Mouse (Mus musculus) c-Kit-positive CD71-negative TER-119-negative erythroid progenitor cells, embryonic 14.5 days (primary cell): ENCODE measurements around the gene Dcaf6.
"Not testable (repeated sequence)": the region's sequence is repeated elsewhere in the genome, so short reads cannot be mapped to it uniquely, and the experiment has no call there.

ENCODE experiments used
- DNase-seq: peaks from one replicate; pipeline ENCODE4 v3.0.0-alpha.2; 2013; ENCODE audit warnings: low read depth

Dcaf6 gene

DNA sequence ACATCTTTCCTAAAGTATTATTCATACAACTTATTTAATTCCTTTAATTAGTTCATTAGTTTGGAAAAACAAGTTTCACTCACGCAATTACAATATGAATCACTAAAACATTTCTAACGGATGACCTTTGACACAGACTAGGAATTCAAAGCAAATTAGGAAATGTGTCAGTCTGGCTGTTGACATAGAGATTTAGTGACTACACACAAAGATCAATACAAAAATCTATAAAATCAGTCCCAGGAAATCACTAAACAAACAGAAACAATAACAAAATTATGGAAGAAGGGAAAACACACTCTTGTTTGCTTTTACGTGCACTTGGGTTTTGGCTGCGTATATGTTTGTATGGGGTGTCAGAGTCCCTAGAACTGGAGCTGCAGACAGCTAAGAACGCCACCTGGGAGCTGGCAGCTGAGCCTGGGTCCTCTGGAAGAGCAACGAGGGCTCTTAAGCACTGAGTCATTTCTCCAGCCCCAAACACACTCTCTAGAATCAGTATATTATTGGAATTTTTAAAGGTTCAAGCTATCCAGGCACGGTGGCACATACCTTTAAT, 38.8 kb downstream of the Dcaf6 start:
- DNase-seq, result no peak

DNA sequence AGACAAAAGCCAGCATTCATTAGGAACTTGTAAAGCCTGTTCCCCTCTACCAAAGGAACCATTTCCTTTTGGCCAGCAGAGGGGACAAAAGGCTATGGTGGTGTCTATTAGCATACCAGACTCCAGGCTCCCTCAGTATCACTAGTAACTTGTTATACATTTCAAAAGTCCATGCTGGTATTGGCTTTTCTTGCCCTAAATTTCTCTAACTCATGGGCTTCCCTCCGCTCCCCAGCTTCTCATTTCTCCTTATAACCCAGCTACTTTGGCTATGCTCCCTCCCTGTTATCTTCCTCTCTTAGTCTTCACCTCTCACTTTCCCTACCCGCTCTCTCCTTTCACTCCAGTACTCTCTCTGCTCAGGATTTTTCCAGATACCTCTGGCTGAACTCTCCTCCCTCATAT, 63.9 kb downstream of the Dcaf6 start:
- no peak for DNase-seq

DNA sequence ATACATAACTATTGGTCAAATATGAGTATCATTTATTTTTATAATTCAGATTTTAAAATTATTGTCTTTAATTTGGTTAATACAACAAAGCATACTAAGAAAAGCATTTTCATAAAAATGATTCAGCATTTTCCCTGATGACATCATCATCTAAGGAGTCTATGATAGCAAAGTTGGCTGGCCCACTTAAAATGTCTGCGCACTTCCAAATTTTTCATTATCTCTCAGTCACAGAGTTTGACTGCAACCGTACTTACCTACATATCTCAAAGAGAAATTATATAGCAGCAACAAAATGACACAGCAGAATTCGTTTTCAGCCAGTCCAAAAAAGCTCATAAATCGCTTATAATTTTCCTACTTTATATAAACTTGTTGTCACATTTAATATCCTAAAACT, 64.3 kb downstream of the Dcaf6 start:
- DNase-seq, result no peak

DNA sequence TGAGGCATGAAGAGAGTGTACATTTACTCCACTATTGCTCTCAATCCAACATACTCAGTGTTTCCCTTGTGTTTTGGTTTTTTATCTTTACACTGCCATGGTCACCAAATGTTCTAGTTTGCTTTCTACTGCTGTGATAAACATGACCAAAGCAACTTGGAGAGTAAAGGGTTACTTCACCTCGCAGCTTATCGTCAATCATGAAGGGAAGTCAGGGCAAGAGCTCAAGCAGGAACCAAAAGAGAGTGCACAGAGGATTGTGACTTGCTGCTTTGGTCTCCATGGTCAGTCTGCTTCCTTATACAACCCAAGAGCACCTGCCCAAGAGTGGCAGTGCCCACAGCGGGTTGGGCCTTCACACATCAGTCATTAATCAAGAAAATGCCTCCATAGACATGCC, 65.4 kb downstream of the Dcaf6 start:
- DNase-seq, result no peak

DNA sequence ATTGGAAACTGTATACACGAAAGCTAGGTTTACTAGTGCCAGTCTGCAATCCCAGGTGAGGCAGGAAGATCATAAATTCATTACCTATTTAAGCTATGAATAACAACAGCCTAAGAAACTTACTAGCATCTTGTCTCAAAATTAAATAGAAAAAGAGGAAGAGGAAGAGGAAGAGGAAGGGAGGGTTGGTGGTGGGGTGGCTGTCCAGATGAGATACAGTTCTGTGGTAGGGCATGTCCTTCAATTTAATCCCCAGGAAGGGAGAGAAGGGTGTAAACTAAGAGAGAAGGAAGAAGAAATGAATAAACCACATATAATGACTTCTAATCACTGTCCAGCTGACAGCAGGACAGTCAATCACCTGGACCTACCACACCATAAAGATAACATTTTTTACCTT, 67.2 kb downstream of the Dcaf6 start:
- no peak for DNase-seq

DNA sequence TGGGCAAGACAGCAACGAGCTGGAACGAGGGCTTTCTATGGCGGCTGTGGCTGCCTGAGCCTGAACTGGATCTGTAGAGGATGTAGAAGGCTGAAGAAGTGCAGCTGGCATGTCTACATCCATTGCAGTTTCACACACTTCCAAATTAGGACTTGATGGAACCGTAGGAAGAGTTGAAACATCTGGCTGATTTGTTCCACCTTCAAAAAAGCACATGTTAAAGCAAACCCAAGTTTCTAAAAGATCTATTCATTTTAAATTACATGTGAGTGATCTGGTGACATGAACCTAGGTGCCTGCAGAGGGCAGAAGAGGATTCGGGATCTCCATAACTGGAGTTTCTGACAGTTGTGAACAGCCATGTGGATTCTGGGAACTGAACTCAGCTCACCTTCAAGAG, 71.6 kb downstream of the Dcaf6 start:
- DNase-seq, result no peak

DNA sequence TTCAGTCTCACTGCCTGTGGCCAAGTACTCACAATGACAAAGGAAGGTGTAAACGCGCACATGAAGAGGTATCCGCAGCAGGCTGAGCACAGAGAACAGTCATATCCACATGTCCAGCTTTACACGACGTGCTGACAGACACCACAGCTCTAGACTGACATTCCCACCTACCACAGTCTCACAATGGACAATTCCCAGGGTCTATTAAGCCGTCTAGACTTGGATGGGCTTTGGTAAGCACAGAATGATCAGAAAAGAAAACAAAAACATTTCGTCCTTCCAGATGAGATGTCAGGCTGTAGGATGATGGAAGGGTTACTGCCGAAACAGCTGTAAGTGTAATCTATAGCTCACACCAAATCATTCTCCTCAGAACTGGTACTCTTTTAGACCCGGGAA, 73.8 kb downstream of the Dcaf6 start:
- no peak for DNase-seq

DNA sequence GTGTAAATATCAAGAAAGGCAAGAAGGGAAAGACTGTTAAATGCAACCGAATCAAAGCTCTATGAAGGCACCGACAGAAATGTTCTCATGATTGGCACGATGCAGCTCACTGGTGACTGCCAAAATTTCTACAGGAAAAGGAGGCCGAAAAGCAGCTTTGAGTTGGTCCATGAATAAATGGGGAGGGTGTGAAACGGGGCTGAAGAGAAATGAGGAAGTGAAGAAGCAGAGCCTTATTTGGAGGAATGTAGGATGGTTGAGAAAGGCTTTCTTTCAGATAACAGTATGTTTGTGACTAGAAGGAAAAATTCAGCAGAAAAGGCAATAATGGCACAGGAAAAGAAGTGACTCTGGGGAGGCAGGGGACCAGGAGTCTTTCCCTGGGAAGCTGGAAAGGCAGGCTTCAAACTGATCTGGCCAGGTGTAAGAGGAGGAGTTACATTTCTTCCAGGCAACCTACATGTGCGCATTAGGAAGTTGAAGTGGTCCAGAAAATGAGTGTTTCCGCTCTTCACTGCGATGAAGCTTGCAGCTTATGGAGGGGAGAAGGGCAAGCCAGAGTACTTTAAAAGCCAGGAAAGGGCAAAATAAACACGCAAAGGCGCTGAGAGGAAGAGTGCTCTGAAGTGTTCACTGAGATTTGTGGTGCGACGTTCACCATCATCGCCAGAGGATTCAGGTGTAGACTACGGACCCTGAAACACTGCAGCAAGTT, 74.3 kb downstream of the Dcaf6 start:
- DNase-seq, result no peak

DNA sequence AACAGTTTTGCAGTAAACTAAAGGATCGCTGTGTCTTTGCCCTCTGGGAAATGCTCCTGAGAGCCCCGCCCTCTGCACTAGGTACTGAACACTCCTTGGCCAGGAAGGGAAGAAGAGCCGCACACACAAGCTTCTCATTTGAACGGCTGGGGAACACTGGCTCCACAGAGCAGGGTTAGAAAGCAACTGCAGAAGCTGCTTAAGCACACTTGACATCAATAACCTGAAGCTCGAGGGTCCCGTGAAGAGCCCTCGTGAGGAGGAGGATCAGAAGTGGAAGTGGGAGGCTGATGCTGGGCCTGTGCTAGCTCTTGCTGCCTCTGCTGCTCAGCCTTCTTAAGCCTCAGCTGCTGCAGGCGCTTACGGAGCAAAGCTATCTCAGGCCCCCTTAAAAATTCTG, 86.4 kb downstream of the Dcaf6 start:
- DNase-seq, result no peak

DNA sequence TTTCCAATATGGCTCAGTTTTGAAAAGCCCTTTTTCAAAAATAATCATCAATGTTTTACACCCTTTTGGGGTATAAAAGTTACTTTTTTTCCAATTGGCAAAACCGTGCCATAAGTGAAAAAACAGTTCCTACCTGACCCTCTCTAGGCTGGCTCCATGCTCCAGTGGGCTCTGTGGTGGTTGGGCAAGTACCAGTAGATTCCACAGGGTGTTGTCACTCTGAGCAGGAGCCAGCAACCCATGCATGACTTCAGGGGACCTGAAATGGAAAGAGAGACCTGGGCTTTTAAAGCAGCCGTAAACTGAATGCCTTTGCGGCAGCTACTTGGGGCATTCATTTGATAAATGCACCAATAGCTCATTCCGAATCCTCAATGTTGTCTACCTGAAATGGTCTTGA, 89.3 kb downstream of the Dcaf6 start:
- DNase-seq, result no peak

DNA sequence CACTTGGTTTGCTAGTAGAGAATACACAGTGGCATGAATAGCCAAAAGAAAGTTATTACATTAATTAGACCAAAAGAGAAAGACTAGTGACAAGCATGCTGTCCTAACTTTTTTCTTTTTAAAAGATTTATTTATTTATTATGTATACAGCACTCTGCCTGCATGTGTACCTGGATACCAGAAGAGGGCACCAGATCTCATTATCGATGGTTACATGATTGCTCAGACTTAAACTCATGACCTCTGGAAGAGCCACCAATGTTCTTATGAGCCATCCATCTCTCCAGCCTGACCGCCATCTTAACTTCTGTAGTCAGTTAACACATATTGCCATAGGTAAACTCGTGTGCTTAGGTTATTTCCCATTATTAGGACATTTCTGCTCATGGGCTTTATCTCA, 95.2 kb downstream of the Dcaf6 start:
- DNase-seq, result no peak

DNA sequence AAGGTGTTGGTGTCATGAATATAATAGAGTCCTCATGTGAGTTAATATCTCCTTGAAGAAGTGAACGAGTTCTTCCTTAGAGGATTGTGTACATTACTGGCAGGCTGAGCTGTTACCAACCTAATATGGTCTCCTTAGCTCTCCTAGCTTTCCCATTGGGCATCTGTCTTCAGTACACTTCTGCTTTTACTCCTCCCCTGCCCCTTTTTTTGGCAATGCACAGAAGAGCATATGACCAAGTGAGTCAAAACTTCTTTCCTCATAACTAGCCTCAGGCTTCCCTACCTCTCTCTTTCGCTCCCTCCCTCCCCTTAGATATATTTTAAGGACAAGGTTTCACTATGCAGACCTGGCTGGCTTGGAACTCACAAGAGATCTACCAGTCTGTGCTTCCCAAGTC, 97.0 kb downstream of the Dcaf6 start:
- no peak for DNase-seq

DNA sequence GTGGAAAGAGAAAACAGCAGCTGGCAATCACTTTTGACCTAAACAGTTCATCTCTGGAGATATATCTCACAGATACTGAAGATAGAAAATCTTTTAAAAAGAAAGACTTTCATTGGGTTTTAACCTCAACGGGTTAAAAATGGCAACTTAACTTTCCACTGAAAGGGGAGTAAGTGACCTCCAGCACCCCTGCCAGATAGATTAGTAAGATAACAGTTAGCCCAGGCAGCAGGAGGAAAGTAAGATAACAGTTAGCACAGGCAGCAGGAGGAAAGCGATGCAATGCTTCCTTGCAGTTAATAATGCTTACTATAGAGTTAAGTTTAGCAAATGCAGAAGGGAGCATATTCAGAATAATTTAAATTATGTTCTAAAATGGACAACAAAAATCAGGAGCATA, 103.9 kb downstream of the Dcaf6 start:
- no peak for DNase-seq

DNA sequence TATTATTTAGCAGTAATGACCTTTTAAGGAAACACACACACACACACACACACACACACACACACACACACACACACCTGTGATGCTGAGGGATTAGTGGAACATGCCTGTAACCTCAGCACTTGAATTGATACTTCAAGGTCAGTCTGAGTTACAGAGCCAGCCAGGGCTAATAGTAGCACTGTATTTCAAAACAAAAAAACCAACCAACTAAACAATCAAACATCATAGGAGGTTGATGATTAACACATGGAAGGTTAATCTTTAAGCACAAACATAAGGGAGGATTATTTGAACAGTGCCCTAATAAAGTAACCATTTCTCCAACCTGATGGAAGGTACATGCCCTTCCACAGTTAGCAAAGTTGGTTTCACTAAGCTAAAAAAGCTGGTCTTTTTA, 111.6 kb downstream of the Dcaf6 start:
- DNase-seq, result no peak

DNA sequence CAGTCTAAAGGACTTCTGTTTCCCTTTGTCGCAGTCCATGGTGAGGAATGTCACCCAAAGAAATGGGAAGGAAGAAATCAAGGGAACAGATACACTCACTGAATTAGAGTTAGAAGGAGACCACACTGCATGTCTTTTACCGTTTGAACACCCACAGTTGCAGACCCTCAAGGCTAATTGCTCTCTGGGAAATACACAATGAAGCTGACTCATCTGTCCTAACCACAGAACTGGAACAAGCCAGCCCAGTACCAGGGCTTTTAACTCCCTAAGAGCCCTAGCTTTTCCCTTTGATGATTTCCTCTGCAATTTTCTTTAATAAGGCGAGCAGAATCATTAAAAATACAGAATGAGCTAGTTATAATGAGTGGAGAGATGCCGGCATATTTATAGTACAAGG, 115.8 kb downstream of the Dcaf6 start:
- no peak for DNase-seq

DNA sequence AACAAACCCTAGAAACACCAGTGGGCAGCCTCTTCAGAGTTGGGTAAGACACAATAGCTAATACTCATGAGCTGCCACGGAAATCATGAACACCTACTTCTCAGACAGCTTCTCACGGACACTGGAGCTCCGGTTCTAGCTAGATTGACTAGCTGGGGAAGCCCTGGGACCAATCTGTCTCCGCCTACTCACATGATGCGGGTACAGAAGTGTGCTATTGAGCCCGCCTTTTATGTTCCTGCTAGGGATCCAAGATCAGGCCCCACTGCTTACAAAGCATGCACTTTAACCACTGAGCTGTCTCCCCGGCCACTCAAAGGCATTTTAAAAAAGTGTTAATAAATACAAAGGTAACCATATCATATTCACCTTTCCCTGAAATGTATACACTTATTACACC, 118.1 kb downstream of the Dcaf6 start:
- DNase-seq, result no peak

DNA sequence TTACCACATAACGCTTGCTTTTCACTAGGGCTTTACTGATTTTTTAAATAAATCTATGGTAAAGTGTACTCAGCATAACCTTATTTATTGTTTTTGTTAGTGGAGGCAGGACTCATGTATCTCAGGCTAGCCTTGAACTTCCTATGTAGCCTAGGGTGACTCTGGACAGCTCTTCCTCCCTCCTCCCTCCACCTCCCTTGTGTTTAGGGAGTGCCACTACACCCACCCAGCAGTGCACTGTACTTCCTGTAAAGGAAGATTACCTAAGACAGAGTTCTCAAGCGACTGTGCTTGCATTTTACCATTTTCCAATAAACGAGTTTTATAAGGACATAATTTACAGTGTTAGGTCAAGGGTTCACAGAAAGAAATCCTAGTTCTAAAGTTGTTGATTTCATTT, 127.5 kb downstream of the Dcaf6 start:
- DNase-seq, result no peak

DNA sequence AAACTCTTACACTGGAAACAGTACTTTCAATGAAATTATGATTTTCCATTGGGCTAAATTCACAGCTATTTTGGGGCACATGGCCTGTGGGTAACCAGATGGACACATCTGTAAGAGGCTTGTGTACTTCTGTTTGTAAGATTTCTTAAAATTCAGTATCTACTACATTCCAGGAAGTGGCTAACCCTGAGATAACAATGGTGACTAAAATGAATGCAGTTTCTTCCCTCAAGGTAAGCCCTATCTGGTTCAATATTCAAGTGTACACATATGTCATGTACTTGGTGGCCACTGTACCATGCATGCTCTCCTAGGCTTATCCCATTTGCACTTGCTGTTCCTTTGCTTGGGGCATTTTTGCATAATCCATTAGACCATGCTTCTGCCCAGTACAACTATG, 129.4 kb downstream of the Dcaf6 start:
- no peak for DNase-seq

DNA sequence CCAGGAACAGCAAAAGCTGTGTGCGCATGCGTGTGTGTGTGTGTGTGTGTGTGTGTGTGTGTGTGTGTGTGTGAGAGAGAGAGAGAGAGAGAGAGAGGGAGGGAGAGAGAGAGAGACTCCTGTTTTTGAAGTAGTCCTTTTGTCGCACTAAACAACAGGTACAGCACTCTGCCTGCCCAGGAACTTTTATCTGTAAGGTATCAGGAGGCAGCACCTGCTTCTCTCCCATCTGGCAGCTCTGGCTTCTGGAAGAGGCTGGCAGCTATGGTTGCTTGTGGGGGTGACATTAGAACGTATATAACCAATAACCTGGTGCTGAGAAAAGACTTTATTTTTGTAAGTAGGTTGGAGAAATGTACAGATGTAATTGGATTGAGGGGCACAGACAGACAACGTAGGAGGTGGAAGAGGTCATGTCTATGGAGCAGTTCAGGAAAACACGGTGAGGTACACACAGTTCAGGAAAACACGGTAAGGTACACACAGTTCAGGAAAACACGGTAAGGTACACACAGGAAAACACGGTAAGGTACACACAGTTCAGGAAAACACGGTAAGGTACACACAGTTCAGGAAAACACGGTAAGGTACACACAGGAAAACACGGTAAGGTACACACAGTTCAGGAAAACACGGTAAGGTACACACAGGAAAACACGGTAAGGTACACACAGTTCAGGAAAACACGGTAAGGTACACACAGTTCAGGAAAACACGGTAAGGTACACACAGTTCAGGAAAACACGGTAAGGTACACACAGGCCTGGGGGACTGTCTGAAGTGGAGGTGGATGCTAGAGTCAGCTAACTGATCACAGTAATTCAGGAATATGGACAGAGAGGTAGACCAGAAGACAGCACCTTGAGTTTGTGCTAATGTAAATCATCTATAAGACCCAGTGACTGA, 131.6 kb downstream of the Dcaf6 start:
- not testable (repeated sequence) for DNase-seq

DNA sequence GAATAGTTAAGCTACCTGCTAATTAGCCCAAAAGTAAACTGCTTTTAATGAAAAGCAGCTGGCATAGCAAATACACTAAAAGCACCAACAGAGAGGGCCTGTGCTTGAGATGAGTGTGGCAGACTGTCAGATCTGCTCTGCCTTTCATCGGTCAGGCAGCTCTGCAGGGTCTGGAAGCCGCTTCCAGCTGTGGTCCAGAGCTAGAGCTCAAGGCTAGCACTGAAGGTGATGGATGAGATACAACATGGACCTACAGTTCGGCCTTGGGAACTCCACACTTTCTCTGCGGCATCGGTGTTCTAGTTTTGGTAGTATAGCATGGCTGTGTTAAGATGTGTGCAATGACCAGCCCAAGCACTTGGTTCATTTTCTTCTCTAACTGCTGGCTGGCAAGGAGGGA, 132.4 kb downstream of the Dcaf6 start:
- DNase-seq, result no peak

DNA sequence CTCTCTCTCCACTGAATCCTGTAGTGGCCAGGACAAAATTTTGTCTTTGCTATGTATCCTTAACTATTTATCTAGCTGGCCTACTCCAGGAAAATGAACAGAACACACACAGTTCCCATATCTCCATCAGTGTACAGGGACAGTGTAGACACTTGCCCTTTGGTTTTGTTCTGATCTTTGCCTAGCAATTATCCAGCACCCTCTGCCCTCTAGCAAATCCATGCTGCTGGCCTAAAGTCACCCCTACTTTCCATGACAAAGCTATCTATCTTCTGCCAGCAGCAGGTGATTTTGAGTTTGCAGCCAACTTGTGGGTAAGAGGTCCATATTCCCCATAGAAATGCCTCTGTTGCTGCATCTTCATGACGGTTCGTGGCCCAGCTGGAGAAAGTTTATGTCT, 132.9 kb downstream of the Dcaf6 start:
- no peak for DNase-seq

DNA sequence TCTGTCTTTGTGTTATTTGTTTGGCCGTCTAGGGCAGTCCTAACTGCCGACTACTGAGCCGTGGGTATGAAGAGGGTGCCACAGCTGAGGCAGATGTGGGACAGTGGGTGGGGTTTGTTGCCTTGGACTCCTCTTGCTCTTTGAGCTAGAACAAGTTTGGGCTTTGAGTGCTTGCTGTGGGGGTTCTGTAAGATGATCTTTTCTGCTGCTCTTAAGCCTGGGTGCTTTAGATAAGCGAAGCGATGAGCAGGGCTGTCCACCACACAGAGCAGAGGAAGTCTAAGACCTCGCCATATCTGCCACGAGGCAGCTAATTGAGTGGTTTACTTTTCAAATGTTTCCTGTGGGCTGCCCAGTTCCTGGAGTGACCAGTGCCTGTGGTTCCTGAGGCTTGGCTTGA, 137.3 kb downstream of the Dcaf6 start:
- DNase-seq, result no peak

DNA sequence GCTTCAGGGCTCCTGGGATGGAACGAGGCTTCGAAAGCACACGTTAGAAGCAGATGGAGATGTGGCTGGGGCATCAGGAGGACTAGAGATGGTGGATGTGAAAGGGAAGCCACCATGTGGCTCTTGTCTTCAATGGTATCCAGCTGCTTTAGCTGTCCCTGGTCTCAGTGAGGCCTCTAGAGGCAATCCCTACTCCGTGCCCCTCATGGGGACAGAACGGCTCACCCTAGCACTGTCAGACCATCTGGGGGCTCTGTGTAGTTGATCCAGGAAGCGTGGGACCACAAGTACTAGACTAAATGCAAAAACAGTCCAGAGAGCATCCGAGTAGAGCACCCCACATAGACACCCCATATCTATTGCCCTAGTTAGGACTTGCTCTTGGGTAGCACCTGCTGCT, 138.4 kb downstream of the Dcaf6 start:
- no peak for DNase-seq
